Mouse (Mus musculus): Measurements from ENCODE around the gene Gimap3. TPM values are rescaled to one million over a fixed set of nuclear protein-coding genes. Genes with fewer than 3 reads are reported as not detected.

The Gimap3 gene
- polyA plus RNA-seq, 1 experiment from 2014 or later = not detected

Other genes with a start within 250 kb of the Gimap3 start
- gene Atp6v0e2, start 233.2 kb downstream of the Gimap3 start, polyA plus RNA-seq (2016; fragmentation: Nextera tagmentation; extraction: Ambion mirVana) = 74.7 and 75.0 TPM in 2 replicates
- 19.7 and 22.5 TPM in 2 replicates for gene Lrrc61, start 216.1 kb downstream of the Gimap3 start, polyA plus RNA-seq (2016; fragmentation: Nextera tagmentation; extraction: Ambion mirVana)
- gene Rarres2, start 198.1 kb downstream of the Gimap3 start, polyA plus RNA-seq (2016; fragmentation: Nextera tagmentation; extraction: Ambion mirVana) = 1.8 and 3.3 TPM in 2 replicates
- gene Gm45021, start 181.2 kb downstream of the Gimap3 start, polyA plus RNA-seq (2016; fragmentation: Nextera tagmentation; extraction: Ambion mirVana) = not detected in 2 replicates
- 43.1 and 43.9 TPM in 2 replicates for gene Repin1, start 177.0 kb downstream of the Gimap3 start, polyA plus RNA-seq (2016; fragmentation: Nextera tagmentation; extraction: Ambion mirVana)
- not detected in 2 replicates for gene Gm44965, start 176.9 kb downstream of the Gimap3 start, polyA plus RNA-seq (2016; fragmentation: Nextera tagmentation; extraction: Ambion mirVana)
- 12.7 and 14.6 TPM in 2 replicates for gene Zfp775, start 168.8 kb downstream of the Gimap3 start, polyA plus RNA-seq (2016; fragmentation: Nextera tagmentation; extraction: Ambion mirVana)
- gene AI854703, start 144.1 kb downstream of the Gimap3 start, polyA plus RNA-seq (2016; fragmentation: Nextera tagmentation; extraction: Ambion mirVana) = 2.6 and 3.1 TPM in 2 replicates
- gene Gimap8, start 123.6 kb downstream of the Gimap3 start, polyA plus RNA-seq (2016; fragmentation: Nextera tagmentation; extraction: Ambion mirVana) = 1.0 and 1.1 TPM in 2 replicates
- gene Gimap9, start 94.7 kb downstream of the Gimap3 start, polyA plus RNA-seq (2016; fragmentation: Nextera tagmentation; extraction: Ambion mirVana) = 3.7 and 4.4 TPM in 2 replicates
- gene Gimap4, start 86.3 kb downstream of the Gimap3 start, polyA plus RNA-seq (2016; fragmentation: Nextera tagmentation; extraction: Ambion mirVana) = 4.2 and 5.4 TPM in 2 replicates
- 8.5 and 9.6 TPM in 2 replicates for gene Gimap6, start 62.6 kb downstream of the Gimap3 start, polyA plus RNA-seq (2016; fragmentation: Nextera tagmentation; extraction: Ambion mirVana)
- gene Gm28053, start 52.2 kb downstream of the Gimap3 start, polyA plus RNA-seq (2016; fragmentation: Nextera tagmentation; extraction: Ambion mirVana) = 1.7 TPM in 1 of 2 replicates, not detected in the other
- gene Gimap7, start 52.2 kb downstream of the Gimap3 start, polyA plus RNA-seq (2016; fragmentation: Nextera tagmentation; extraction: Ambion mirVana) = not detected in 2 replicates
- 5.4 and 6.7 TPM in 2 replicates for gene Gimap1, start 31.8 kb downstream of the Gimap3 start, polyA plus RNA-seq (2016; fragmentation: Nextera tagmentation; extraction: Ambion mirVana)
- 0.97 and 1.6 TPM in 2 replicates for gene Gimap5, start 24.7 kb downstream of the Gimap3 start, polyA plus RNA-seq (2016; fragmentation: Nextera tagmentation; extraction: Ambion mirVana)
- gene Tmem176a, start 70.1 kb upstream of the Gimap3 start, polyA plus RNA-seq (2016; fragmentation: Nextera tagmentation; extraction: Ambion mirVana) = 26.5 and 28.5 TPM in 2 replicates
- gene Tmem176b, start 70.6 kb upstream of the Gimap3 start, polyA plus RNA-seq (2016; fragmentation: Nextera tagmentation; extraction: Ambion mirVana) = 114 and 118 TPM in 2 replicates
- gene Aoc1, start 102.0 kb upstream of the Gimap3 start, polyA plus RNA-seq (2016; fragmentation: Nextera tagmentation; extraction: Ambion mirVana) = not detected in 2 replicates
- gene 1600015I10Rik, start 159.0 kb upstream of the Gimap3 start, polyA plus RNA-seq (2016; fragmentation: Nextera tagmentation; extraction: Ambion mirVana) = not detected in 2 replicates
- gene Doxl2, start 204.1 kb upstream of the Gimap3 start, polyA plus RNA-seq (2016; fragmentation: Nextera tagmentation; extraction: Ambion mirVana) = not detected in 2 replicates
- not detected in 2 replicates for gene Svs1, start 216.0 kb upstream of the Gimap3 start, polyA plus RNA-seq (2016; fragmentation: Nextera tagmentation; extraction: Ambion mirVana)